Mouse (Mus musculus) spleen, postnatal 36 days (tissue): Measurements from ENCODE around the gene Mettl6.

Experiments used
- DNase-seq, 2 experiments: peaks; one replicate each; pipeline ENCODE4 v3.0.0; 2022; ENCODE audit warnings: low spot score in 2 of 2, mixed read lengths in 1 of 2

The Mettl6 gene

GRCm38 (mm10) chr14:31494975-31495455, at the start of gene Mettl6:
TSS of gene Mettl6 (minus strand) at chr14:31495040.
- peak; percentile 89 to 92 for DNase-seq

DNA sequence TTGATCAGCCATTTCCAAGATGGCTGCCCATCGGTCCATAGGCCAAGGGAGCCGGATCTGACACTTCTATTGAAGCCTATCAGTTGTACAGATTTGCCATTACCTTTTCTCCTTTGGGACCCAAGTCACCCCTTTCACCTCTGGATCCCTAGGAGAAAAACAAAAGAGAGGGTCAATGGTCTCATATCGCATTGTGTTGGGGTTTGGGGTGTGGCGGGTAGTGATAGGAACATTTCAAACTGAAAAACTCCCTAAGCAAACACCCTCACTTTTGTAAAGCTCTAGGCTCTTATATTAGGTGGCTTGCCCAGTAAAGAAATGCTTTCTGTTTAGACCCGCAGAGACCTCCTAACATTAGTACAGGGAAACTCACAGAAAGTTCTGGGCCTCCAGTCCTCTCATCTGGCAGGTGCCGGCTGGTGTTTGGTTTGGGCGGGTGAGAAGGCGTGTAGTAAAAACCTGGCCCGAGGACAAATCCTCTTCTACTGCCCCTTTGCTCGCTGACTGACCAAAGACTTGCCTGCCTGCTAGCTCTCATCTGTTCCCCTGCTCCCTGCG, 49.1 kb upstream of the Mettl6 start:
- DNase-seq: no peak

DNA sequence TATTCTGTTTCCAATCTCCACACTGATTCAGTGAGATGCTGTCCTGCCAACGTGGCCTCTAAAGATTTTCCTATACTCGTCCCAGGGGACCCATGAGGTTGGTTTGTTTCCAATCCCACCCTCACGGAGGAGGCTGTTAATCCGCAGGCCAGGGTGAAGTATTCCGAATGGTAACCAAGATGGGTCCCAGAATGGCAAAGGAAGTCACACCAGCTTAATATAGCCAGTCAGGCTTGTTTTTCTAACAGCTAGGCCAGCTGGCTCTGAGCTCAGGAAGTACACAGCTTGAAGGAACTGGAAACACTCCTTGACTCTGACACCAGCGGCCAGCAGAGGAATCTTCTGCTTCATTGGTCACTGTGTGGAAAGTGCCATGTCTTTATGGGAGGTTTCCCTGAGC, 42.5 kb upstream of the Mettl6 start:
- DNase-seq: peak; percentile 23 to 29

- no peak for DNase-seq
Measured at GRCm38 (mm10) chr14:31532656-31533055, 37.8 kb upstream of the Mettl6 start.

DNA sequence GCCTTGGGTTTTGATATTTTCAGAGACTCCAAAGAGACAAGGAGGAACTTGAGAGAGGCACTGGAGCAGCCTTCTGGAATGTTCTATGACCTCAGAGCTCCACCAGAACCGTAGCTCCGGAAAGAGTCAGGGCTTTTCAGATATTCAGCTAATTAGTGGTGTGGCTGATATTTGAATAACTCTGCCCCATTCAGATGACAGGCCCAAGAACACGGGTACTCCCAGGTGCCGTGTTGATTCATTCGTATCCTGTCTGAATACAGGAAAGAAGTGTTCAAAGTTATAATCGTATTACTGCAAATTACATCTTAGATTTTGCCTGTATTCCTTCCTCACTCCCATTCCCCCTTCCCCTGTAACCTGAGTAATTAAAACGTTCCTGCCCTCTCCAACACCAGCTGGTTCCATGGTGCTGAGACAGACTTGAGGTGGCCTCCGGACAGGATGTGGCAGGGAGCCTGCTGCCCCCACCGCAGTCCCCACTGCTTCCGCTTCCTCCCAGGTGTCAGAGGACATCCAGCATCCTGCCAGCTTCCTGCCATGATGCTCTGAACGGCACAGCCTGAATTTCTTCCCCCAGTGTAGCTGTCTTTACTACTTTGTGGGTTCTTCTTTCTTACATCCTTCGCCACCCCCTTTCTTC, 36.8 kb upstream of the Mettl6 start:
- peak; percentile 77 for DNase-seq

GRCm38 (mm10) chr14:31530847-31531246, 36.0 kb upstream of the Mettl6 start:
- no peak for DNase-seq

GRCm38 (mm10) chr14:31525040-31525810, 30.4 kb upstream of the Mettl6 start:
- no peak for DNase-seq

- no peak for DNase-seq
Measured at GRCm38 (mm10) chr14:31521318-31521717, 26.5 kb upstream of the Mettl6 start.

DNA sequence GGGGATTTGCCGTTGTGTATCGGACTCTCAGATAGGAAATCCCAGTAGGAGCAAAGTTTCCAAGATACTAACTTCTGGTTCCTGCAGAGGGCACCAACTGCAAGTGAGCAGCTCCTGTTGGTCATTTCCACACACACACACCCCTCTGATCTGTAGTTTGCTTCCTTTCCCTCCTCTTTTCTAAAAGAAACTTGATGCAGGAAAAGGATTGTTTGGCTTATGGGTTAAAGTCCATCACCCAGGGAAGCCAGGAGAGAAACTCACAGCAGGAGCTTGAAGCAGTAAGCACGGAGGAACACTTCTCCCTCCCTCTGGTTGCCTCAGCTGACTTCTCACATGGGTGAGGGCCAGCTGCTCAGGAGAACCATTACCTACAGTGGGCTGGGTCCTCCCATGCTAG, 24.3 kb upstream of the Mettl6 start:
- DNase-seq: no peak

DNA sequence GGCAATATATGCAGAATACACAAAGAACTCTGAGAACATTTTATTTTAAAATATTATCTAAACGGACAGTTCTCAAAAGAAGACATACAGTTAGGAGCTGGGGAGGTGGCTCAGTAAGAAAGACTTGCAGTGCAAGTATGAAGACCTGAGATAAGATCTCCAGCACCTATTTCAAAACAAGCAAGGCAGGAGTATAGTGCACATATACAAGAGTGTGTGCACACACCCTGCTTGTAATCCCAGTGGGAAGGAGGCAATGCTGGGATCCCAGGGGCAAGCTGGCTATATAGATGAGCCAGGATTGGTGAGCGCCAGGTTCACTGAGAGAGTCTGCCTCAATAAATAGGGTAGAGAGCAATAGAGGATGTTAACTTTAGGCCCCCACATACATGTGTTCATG, 21.1 kb upstream of the Mettl6 start:
- DNase-seq: no peak

- no peak for DNase-seq
Measured at GRCm38 (mm10) chr14:31510322-31510721, 15.5 kb upstream of the Mettl6 start.

- DNase-seq: no peak
Measured at GRCm38 (mm10) chr14:31509911-31510310, 15.1 kb upstream of the Mettl6 start.

GRCm38 (mm10) chr14:31506456-31506855, 11.6 kb upstream of the Mettl6 start:
- no peak for DNase-seq

DNA sequence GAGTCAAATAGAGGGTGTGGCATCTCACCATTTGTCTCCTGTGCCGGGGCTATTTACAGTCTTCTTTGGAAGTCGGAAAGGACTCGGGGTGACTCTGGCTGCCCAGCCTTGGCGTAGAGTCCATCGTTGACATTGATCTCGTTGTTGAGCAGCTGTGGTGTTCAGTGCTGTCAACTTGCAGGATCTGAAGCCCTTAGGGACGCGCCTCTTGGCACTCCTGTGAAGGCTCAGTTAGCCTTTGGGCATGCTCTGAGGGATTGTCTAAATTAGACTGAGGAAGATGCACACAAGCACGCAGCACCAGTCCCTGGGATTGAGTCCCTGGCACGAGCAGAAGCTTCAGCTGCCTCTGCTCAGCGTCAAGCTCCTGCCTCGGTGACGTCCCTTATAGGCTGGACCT, 8.6 kb upstream of the Mettl6 start:
- DNase-seq: no peak

DNA sequence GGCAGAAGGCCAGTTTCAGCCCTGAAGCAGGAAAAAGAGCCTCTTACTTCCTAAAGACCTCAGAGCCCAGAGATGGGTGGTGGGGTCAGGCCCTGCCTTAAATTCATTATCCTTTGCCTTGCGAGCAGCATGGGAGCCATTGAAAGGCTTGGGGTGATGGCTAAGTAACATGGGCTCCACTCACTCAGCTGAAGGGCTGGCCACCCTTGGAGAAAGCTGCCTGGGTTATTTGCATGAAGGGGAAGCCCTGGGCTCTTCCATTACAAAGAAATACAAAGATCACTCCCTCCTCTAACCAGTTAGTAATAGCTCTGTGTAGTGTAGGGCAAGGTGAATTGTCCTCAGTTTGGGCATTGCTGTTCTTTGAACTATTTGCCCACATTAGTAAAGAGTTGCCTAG, 4.7 kb upstream of the Mettl6 start:
- no peak for DNase-seq

DNA sequence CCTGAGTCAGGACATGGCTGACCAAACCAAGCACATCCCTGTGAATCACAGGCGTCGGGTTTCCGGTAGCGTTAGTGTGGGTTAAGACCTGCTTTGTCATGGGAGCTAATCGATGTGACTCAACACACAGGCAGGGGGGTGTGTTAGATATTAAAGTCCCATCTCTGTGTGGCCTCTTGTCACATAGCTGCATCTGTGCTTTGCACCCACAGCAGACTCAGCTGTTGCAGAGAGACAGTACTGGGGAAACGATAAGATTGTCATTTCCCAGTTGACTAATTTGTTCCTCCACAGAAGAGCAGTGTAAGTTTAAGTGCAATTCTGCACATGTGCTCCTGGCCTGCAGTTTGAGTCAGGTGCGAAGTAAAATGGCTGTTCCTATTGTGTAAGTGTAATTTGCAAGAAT, 1.4 kb upstream of the Mettl6 start:
- peak; percentile 30 to 54 for DNase-seq

DNA sequence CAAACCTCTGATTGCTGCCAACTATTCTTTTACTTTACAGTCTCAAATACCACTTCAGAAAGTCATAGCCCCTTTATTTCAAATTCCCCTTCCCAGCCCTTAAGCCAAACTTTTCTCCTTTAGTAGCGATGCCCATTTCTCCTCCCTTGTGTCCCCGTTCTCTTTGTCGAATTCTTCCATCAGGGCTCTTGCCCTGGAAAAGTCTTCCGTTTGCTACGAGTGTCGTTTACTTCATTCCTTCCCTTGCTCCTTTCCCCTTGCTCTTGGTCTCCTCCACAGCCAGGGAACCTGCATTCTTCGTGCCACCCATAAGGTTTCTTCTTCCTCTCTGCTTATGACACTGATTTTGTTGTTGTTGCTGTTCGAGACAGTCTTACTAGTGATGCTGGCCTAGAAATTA, 698 bp upstream of the Mettl6 start:
- no peak for DNase-seq

GRCm38 (mm10) chr14:31494349-31494974, 378 bp downstream of the Mettl6 start, which contains the start of gene Eaf1:
TSS of gene Eaf1 (plus strand) at chr14:31494399.
- DNase-seq: peak in 1 of 2 experiments; percentile 6

DNA sequence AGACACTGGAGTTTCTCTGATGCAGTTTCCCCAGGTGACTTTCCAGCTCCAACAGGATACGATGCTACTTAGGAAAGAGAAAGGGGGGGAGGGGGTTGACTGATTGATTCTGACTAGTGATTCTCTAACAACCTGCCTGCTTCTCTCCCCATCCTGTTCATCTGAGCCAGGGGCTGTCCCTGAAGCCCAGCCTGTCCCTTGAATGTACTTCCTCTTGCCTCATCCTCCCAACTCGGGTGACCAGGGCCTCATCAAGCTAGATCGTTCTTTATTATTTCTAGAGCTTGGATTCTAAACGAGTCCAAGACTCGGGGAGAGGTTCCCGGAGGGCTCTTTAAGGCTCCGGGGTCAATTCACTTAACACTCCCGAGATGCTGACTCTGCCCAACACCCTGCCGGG, 939 bp downstream of the Mettl6 start:
- DNase-seq: no peak

DNA sequence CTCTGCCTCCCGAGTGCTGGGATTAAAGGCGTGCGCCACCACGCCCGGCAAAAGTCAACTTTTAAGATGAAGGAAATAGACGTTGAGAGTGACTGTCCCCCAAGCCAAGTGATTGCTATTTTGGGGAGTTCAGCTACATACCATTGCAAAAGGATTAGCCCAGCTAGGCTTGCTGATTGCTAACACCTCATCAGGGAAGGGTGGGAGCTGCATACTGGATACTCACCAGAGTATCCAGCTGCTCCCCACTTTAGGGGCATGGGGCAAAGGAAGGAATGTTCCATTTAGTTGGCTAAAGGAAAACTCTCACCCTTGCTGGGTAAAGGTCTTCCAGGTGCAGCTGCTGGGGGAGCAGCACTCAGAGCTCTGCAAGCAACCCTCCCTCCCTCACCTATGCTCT, 6.8 kb downstream of the Mettl6 start:
- no peak for DNase-seq

DNA sequence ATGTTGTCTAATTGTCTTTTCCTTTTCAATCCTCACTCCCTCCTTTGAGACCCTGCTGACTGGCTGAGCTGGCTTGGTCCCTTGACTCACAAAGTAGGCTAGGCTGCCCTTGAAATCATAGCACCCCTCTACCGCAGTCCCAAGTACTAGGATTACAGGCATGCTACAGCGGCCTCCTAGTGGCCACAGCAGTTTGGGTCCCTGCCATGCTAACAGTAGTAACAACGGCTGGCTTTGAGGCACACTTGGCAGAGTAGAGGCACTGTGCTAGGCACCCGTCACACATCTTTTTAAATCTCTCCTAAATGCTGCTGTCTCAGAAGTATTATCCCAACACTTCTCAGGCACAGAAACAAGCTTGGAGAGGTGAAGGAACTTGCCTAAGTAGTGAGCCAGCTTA, 8.4 kb downstream of the Mettl6 start:
- no peak for DNase-seq

DNA sequence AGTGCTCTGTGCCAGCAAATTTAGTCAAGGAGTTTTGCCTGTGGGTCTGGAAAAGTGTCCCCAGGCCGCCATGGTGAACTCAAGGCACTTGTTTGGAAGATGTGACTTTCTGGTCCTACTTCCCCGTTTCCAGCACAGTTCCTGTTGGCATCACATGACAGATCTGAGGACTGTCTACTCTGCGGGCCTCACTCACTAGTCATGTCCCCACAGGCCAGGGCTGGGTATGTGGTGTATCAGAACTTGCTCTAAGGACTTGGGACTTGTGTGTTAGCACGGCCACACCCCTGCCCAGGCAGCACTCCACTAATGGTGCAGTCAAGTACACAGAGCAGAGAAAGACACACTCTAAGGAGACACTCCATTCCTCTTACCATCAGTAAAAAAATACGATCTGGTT, 12.4 kb downstream of the Mettl6 start:
- DNase-seq: no peak
